Mouse (Mus musculus): ENCODE data around the gene Nrg3. TPM values are rescaled to one million over a fixed set of nuclear protein-coding genes. Genes with fewer than 3 reads are reported as not detected.

Gene Nrg3
- polyA plus RNA-seq, 2 experiments = 0.10 TPM; not detected in 1

- H3K9me3 ChIP-seq (ENCODE audit: control insufficient read depth, low read length) = 0 out of 2 replicates have a peak, but pooled peaks cover 4% of the 10 kb centered on the region
- H3K27me3 ChIP-seq (ENCODE audit: control insufficient read depth, insufficient read depth, low read length) = no peaks in the 10 kb centered on the region
- no peak for ATAC-seq (ENCODE audit: low FRiP score, low read depth)
- DNase-seq (ENCODE audit: low spot score) = no peak
- H3K9ac ChIP-seq (ENCODE audit: low read depth, low read length, severe bottlenecking) = no peak overlapping the region
- H3K4me2 ChIP-seq (replicated peaks; ENCODE audit: low read depth, low read length, severe bottlenecking) = no peak overlapping the region
- no peak overlapping the region for H3K4me3 ChIP-seq (replicated peaks; ENCODE audit: low read length)
- H3K4me1 ChIP-seq (ENCODE audit: control insufficient read depth, insufficient read depth, low read length) = no peaks in the 10 kb centered on the region
- no peaks in the 10 kb centered on the region for H3K36me3 ChIP-seq (ENCODE audit: control insufficient read depth, insufficient read depth, low read length)
- H3K27ac ChIP-seq (replicated peaks; ENCODE audit: low read depth, low read length) = no peak overlapping the region
- TF ChIP-seq POLR2A (IDR thresholded peaks at IDR 0.05; ENCODE audit: borderline replicate concordance, extremely low read depth, insufficient read depth, insufficient read length) = no peak
Measured at GRCm38 (mm10) chr14:39014126-39014525, 458.8 kb downstream of the Nrg3 start.

GRCm38 (mm10) chr14:38997843-38998242 lies 475.0 kb downstream of the Nrg3 start:
- Histone ChIP-seq H3K9me3 (ENCODE audit: control insufficient read depth, low read length) (no peaks in the 10 kb centered on the region), H3K9ac (ENCODE audit: low read depth, low read length, severe bottlenecking) (no peak overlapping the region), H3K4me2 (replicated peaks; ENCODE audit: low read depth, low read length, severe bottlenecking) (no peak overlapping the region), H3K27ac (replicated peaks; ENCODE audit: low read depth, low read length) (no peak overlapping the region), H3K27me3 (ENCODE audit: control insufficient read depth, insufficient read depth, low read length) (no peaks in the 10 kb centered on the region), H3K36me3 (ENCODE audit: control insufficient read depth, insufficient read depth, low read length) (no peaks in the 10 kb centered on the region), H3K4me1 (ENCODE audit: control insufficient read depth, insufficient read depth, low read length) (no peaks in the 10 kb centered on the region), H3K4me3 (replicated peaks; ENCODE audit: low read length) (no peak overlapping the region)
- ATAC-seq (ENCODE audit: low FRiP score, low read depth) = no peak
- TF ChIP-seq POLR2A (IDR thresholded peaks at IDR 0.05; ENCODE audit: borderline replicate concordance, extremely low read depth, insufficient read depth, insufficient read length) = no peak
- DNase-seq (ENCODE audit: low spot score) = no peak
- 79% methylated on average over 3 of the region's 3 CpGs for WGBS

- ATAC-seq (ENCODE audit: low FRiP score, low read depth) (no peak), DNase-seq (ENCODE audit: low spot score) (no peak)
- Histone ChIP-seq H3K9me3 (ENCODE audit: control insufficient read depth, low read length) (no peaks in the 10 kb centered on the region), H3K4me1 (ENCODE audit: control insufficient read depth, insufficient read depth, low read length) (no peaks in the 10 kb centered on the region), H3K27ac (replicated peaks; ENCODE audit: low read depth, low read length) (no peak overlapping the region), H3K36me3 (ENCODE audit: control insufficient read depth, insufficient read depth, low read length) (no peaks in the 10 kb centered on the region), H3K4me3 (replicated peaks; ENCODE audit: low read length) (no peak overlapping the region), H3K4me2 (replicated peaks; ENCODE audit: low read depth, low read length, severe bottlenecking) (no peak overlapping the region), H3K9ac (ENCODE audit: low read depth, low read length, severe bottlenecking) (no peak overlapping the region), H3K27me3 (ENCODE audit: control insufficient read depth, insufficient read depth, low read length) (no peaks in the 10 kb centered on the region)
- WGBS = 76% methylated on average over 1 of the region's 1 CpGs
- TF ChIP-seq POLR2A (IDR thresholded peaks at IDR 0.05; ENCODE audit: borderline replicate concordance, extremely low read depth, insufficient read depth, insufficient read length) = no peak
Measured at GRCm38 (mm10) chr14:38992574-38992866, 480.4 kb downstream of the Nrg3 start.

- no peaks in the 10 kb centered on the region for H3K9me3 ChIP-seq (ENCODE audit: control insufficient read depth, low read length)
- H3K4me3 ChIP-seq (replicated peaks; ENCODE audit: low read length) = no peak overlapping the region
- H3K27ac ChIP-seq (replicated peaks; ENCODE audit: low read depth, low read length) = no peak overlapping the region
- WGBS = 70% methylated on average over 7 of the region's 7 CpGs
- DNase-seq (ENCODE audit: low spot score) (peak; percentile 5), ATAC-seq (ENCODE audit: low FRiP score, low read depth) (no peak)
- H3K36me3 ChIP-seq (ENCODE audit: control insufficient read depth, insufficient read depth, low read length) = no peaks in the 10 kb centered on the region
- H3K4me1 ChIP-seq (ENCODE audit: control insufficient read depth, insufficient read depth, low read length) = no peaks in the 10 kb centered on the region
- H3K27me3 ChIP-seq (ENCODE audit: control insufficient read depth, insufficient read depth, low read length) = no peaks in the 10 kb centered on the region
- no peak overlapping the region for H3K4me2 ChIP-seq (replicated peaks; ENCODE audit: low read depth, low read length, severe bottlenecking)
- no peak overlapping the region for H3K9ac ChIP-seq (ENCODE audit: low read depth, low read length, severe bottlenecking)
- no peak for TF ChIP-seq POLR2A (IDR thresholded peaks at IDR 0.05; ENCODE audit: borderline replicate concordance, extremely low read depth, insufficient read depth, insufficient read length)
Measured at GRCm38 (mm10) chr14:38991847-38992573, 480.9 kb downstream of the Nrg3 start.

- H3K9ac ChIP-seq (ENCODE audit: low read depth, low read length, severe bottlenecking) = no peak overlapping the region
- H3K9me3 ChIP-seq (ENCODE audit: control insufficient read depth, low read length) = no peaks in the 10 kb centered on the region
- H3K27ac ChIP-seq (replicated peaks; ENCODE audit: low read depth, low read length) = no peak overlapping the region
- no peaks in the 10 kb centered on the region for H3K36me3 ChIP-seq (ENCODE audit: control insufficient read depth, insufficient read depth, low read length)
- H3K4me2 ChIP-seq (replicated peaks; ENCODE audit: low read depth, low read length, severe bottlenecking) = no peak overlapping the region
- no peaks in the 10 kb centered on the region for H3K27me3 ChIP-seq (ENCODE audit: control insufficient read depth, insufficient read depth, low read length)
- no peak for DNase-seq (ENCODE audit: low spot score)
- no peak for TF ChIP-seq POLR2A (IDR thresholded peaks at IDR 0.05; ENCODE audit: borderline replicate concordance, extremely low read depth, insufficient read depth, insufficient read length)
- WGBS = 71% methylated on average over 7 of the region's 7 CpGs
- H3K4me3 ChIP-seq (replicated peaks; ENCODE audit: low read length) = no peak overlapping the region
- no peaks in the 10 kb centered on the region for H3K4me1 ChIP-seq (ENCODE audit: control insufficient read depth, insufficient read depth, low read length)
- ATAC-seq (ENCODE audit: low FRiP score, low read depth) = no peak
Measured at GRCm38 (mm10) chr14:38959367-38959766, 513.5 kb downstream of the Nrg3 start.
